Mouse (Mus musculus) kidney, adult 11 months (tissue): ENCODE measurements around the gene Itgb2.

Experiments used
- DNase-seq: peaks from one replicate; pipeline ENCODE4 v3.0.0; 2022

Gene Itgb2

GRCm38 (mm10) chr10:77530140-77530539, at the start of gene Itgb2:
Gene Itgb2, plus strand, starts transcription at chr10:77530252.
- no peak for DNase-seq

GRCm38 (mm10) chr10:77481814-77482213, 48.2 kb upstream of the Itgb2 start:
- no peak for DNase-seq

GRCm38 (mm10) chr10:77484205-77484935, 45.7 kb upstream of the Itgb2 start:
- DNase-seq = peak; percentile 75

- DNase-seq = no peak
Observed at GRCm38 (mm10) chr10:77485786-77486185, 44.3 kb upstream of the Itgb2 start.

GRCm38 (mm10) chr10:77488168-77488567, 41.9 kb upstream of the Itgb2 start:
- no peak for DNase-seq

GRCm38 (mm10) chr10:77491585-77491984, 38.5 kb upstream of the Itgb2 start:
- DNase-seq = no peak

- no peak for DNase-seq
Observed at GRCm38 (mm10) chr10:77492885-77493284, 37.2 kb upstream of the Itgb2 start.

- no peak for DNase-seq
Observed at GRCm38 (mm10) chr10:77497185-77497584, 32.9 kb upstream of the Itgb2 start.

GRCm38 (mm10) chr10:77498254-77498653, 31.8 kb upstream of the Itgb2 start:
- no peak for DNase-seq

GRCm38 (mm10) chr10:77500636-77501035, 29.4 kb upstream of the Itgb2 start:
- no peak for DNase-seq

GRCm38 (mm10) chr10:77502967-77503922, 26.8 kb upstream of the Itgb2 start:
- DNase-seq = no peak

GRCm38 (mm10) chr10:77504143-77504542, 25.9 kb upstream of the Itgb2 start:
- peak; percentile 36 for DNase-seq

GRCm38 (mm10) chr10:77506526-77506925, 23.5 kb upstream of the Itgb2 start:
- peak; percentile 78 for DNase-seq

- DNase-seq = peak; percentile 84
Observed at GRCm38 (mm10) chr10:77506961-77507577, 23.0 kb upstream of the Itgb2 start.

GRCm38 (mm10) chr10:77507779-77508178, 22.3 kb upstream of the Itgb2 start:
- no peak for DNase-seq

GRCm38 (mm10) chr10:77508744-77509143, 21.3 kb upstream of the Itgb2 start:
- no peak for DNase-seq

GRCm38 (mm10) chr10:77509403-77510187, 20.5 kb upstream of the Itgb2 start:
- peak; percentile 86 for DNase-seq

- DNase-seq = peak; percentile 57
Observed at GRCm38 (mm10) chr10:77510225-77510982, 19.6 kb upstream of the Itgb2 start.

GRCm38 (mm10) chr10:77515385-77516348, 14.4 kb upstream of the Itgb2 start, which contains the start of gene Fam207a:
Gene Fam207a, minus strand, starts transcription at chr10:77515785.
- peak; percentile 90 for DNase-seq

- DNase-seq = peak; percentile 61
Observed at GRCm38 (mm10) chr10:77516379-77516951, 13.6 kb upstream of the Itgb2 start.
